Mouse (Mus musculus) E14TG2a.4 (cell line): ENCODE results near the gene Nt5dc3.

Experiments
- CTCF ChIP-seq: conservative IDR thresholded peaks from 2 replicates; pipeline ENCODE4 v1.5.1; 2014; ENCODE audit warnings: low read length
- POU5F1 ChIP-seq: IDR thresholded peaks from 2 replicates; pipeline ENCODE4 v1.6.1; 2014; ENCODE audit warnings: low read length, borderline replicate concordance

GRCm38 (mm10) chr10:86836784-86837183 lies 58.0 kb downstream of the Nt5dc3 start:
- no peak for TF ChIP-seq CTCF
- no peak for TF ChIP-seq POU5F1
